Mouse (Mus musculus) megakaryocyte, embryonic 14.5 days (primary cell): ENCODE measurements around the gene Slc16a1.

Experiments
- FLI1 ChIP-seq: IDR thresholded peaks from 2 replicates; pipeline ENCODE4 v1.6.1; 2012; ENCODE audit warnings: low read length, inconsistent platforms, mixed read lengths
- GATA1 ChIP-seq: IDR thresholded peaks from 3 replicates; pipeline ENCODE4 v1.6.1; 2012; ENCODE audit warnings: mixed read lengths, low read length, inconsistent platforms, borderline replicate concordance

DNA sequence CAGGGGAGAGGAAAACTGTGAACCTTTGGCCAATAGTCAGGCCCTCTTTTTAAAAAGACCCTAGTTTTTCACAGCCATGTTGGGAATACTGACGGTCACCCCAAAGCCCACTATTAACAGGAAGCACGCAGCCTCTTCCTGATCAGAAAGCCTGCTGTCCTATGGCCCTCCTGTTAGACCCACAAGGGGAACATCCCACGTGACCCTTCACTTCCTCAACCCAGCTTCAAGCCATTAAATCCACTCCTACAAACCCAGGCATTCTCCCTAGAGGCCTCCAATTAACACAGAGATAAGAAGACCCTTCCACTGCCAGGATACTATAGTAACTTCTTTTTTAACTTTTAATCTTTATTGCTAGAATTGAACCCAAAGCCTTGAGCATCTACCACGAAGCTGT, 33.6 kb downstream of the Slc16a1 start:
- no peak for TF ChIP-seq GATA1
- no peak for TF ChIP-seq FLI1
